In genomic region chrX:101791551-101791950, GRCm38 (mm10) we compare ENCODE assay signal across 8 mouse cellular contexts. TPM values are rescaled to one million over a fixed set of nuclear protein-coding genes. Genes with fewer than 3 reads are reported as not detected.
A peak's percentile ranks its signal among the peaks of the same experiment; 100 is the strongest.
DNase-seq lines count a peak whose midpoint lies in the region; ATAC-seq lines count a peak whose summit lies in the region.

No protein-coding gene starts in this region.

- H3K27ac ChIP-seq in kidney, embryonic 15.5 days, result no peak overlapping the region
- H3K27ac ChIP-seq in embryonic facial prominence, embryonic 10.5 days (replicated peaks), result no peak overlapping the region
- no peak overlapping the region for H3K27ac ChIP-seq in hindbrain, embryonic 15.5 days (replicated peaks)
- no peak overlapping the region for H3K27ac ChIP-seq in midbrain, embryonic 16.5 days (ENCODE audit: low read length)

- no peak overlapping the region for H3K9ac ChIP-seq in kidney, embryonic 15.5 days
- H3K9ac ChIP-seq in hindbrain, embryonic 15.5 days, result no peak overlapping the region
- H3K9ac ChIP-seq in midbrain, embryonic 16.5 days (ENCODE audit: low read depth, low read length), result no peak overlapping the region

- H3K4me3 ChIP-seq in kidney, embryonic 15.5 days (replicated peaks), result no peak overlapping the region
- no peak overlapping the region for H3K4me3 ChIP-seq in embryonic facial prominence, embryonic 10.5 days
- no peak overlapping the region for H3K4me3 ChIP-seq in hindbrain, embryonic 15.5 days
- H3K4me3 ChIP-seq in midbrain, embryonic 16.5 days (ENCODE audit: low read depth, low read length), result no peak overlapping the region

- H3K4me2 ChIP-seq in kidney, embryonic 15.5 days, result no peak overlapping the region
- H3K4me2 ChIP-seq in hindbrain, embryonic 15.5 days, result no peak overlapping the region
- H3K4me2 ChIP-seq in midbrain, embryonic 16.5 days (ENCODE audit: low read length), result no peak overlapping the region

- H3K9me3 ChIP-seq in kidney, embryonic 15.5 days (replicated peaks), result no peaks in the 10 kb centered on the region; the same call in 1 of the 2 replicates
- peaks cover 6% of the 10 kb centered on the region; the same call in 1 of the 2 replicates for H3K9me3 ChIP-seq in embryonic facial prominence, embryonic 10.5 days
- H3K9me3 ChIP-seq in hindbrain, embryonic 15.5 days, result no peaks in the 10 kb centered on the region
- no peaks in the 10 kb centered on the region; the same call in 1 of the 2 replicates for H3K9me3 ChIP-seq in midbrain, embryonic 16.5 days (replicated peaks; ENCODE audit: control insufficient read depth, low read length, poor library complexity, severe bottlenecking)

- peak; percentile 25 for DNase-seq in kidney, adult 11 months
- DNase-seq in adrenal gland, postnatal 14 days, result peak; percentile 47
- peak; percentile 48 for DNase-seq in embryonic facial prominence, embryonic 10.5 days (ENCODE audit: low spot score)
- peak; percentile 11 for DNase-seq in left cerebral cortex, adult 11 months (ENCODE audit: low spot score)
- peak; percentile 77 for DNase-seq in thymus, postnatal 4 days

- 44% methylated on average over 4 of the region's 4 CpGs for WGBS in kidney, embryonic 15.5 days
- 49% methylated on average over 4 of the region's 4 CpGs for WGBS in embryonic facial prominence, embryonic 10.5 days
- WGBS in hindbrain, embryonic 15.5 days, result 51% methylated on average over 4 of the region's 4 CpGs
- WGBS in midbrain, embryonic 16.5 days, result 39% methylated on average over 4 of the region's 4 CpGs

- no peaks in the 10 kb centered on the region for H3K36me3 ChIP-seq in kidney, embryonic 15.5 days
- no peaks in the 10 kb centered on the region for H3K36me3 ChIP-seq in embryonic facial prominence, embryonic 10.5 days (replicated peaks)
- no peaks in the 10 kb centered on the region for H3K36me3 ChIP-seq in hindbrain, embryonic 15.5 days
- H3K36me3 ChIP-seq in midbrain, embryonic 16.5 days (ENCODE audit: control insufficient read depth, insufficient read depth, low read length), result no peaks in the 10 kb centered on the region

- no peak; the same call in 1 of the 2 replicates for ATAC-seq in kidney, embryonic 15.5 days (replicated peaks; ENCODE audit: low FRiP score)
- ATAC-seq in hindbrain, embryonic 15.5 days (ENCODE audit: low FRiP score, low read depth), result peak; percentile 72; the same call in 1 of the 2 replicates
- ATAC-seq in midbrain, embryonic 16.5 days, result peak; percentile 67; the same call in 1 of the 2 replicates

- H3K4me1 ChIP-seq in kidney, embryonic 15.5 days, result no peaks in the 10 kb centered on the region
- H3K4me1 ChIP-seq in embryonic facial prominence, embryonic 10.5 days, result no peaks in the 10 kb centered on the region
- no peaks in the 10 kb centered on the region for H3K4me1 ChIP-seq in hindbrain, embryonic 15.5 days (replicated peaks)
- H3K4me1 ChIP-seq in midbrain, embryonic 16.5 days (ENCODE audit: control insufficient read depth, insufficient read depth, low read length), result no peaks in the 10 kb centered on the region

- H3K27me3 ChIP-seq in kidney, embryonic 15.5 days, result peaks cover 10% of the 10 kb centered on the region; the same call in 1 of the 2 replicates
- H3K27me3 ChIP-seq in embryonic facial prominence, embryonic 10.5 days (replicated peaks; ENCODE audit: low read depth, poor library complexity, severe bottlenecking), result peaks cover 48% of the 10 kb centered on the region
- H3K27me3 ChIP-seq in hindbrain, embryonic 15.5 days, result no peaks in the 10 kb centered on the region
- no peaks in the 10 kb centered on the region for H3K27me3 ChIP-seq in midbrain, embryonic 16.5 days (ENCODE audit: control insufficient read depth, insufficient read depth, low read depth, low read length)

RNA-seq across cellular contexts. Expression of gene Gm4779, which starts 2.7 kb away (rescaled TPM):
- polyA plus RNA-seq in kidney, embryonic 15.5 days (2015; fragmentation: Nextera tagmentation; extraction: Ambion mirVana), result 0.18 and 0.26 TPM in 2 replicates
- not detected in 2 replicates for total RNA-seq in adrenal gland, postnatal 14 days (2021)
- polyA plus RNA-seq in embryonic facial prominence, embryonic 10.5 days (2016; fragmentation: Nextera tagmentation; extraction: Ambion mirVana), result 0.24 TPM in 1 of 2 replicates, not detected in the other
- polyA plus RNA-seq in hindbrain, embryonic 15.5 days (2015; fragmentation: Nextera tagmentation; extraction: Ambion mirVana), result 0.09 TPM in 1 of 2 replicates, not detected in the other
- 0.24 TPM in 1 of 2 replicates, not detected in the other for polyA plus RNA-seq in midbrain, embryonic 16.5 days (2015; fragmentation: Nextera tagmentation; extraction: Ambion mirVana)

RNA-seq across cellular contexts. Expression of gene 8030474K03Rik, which starts 2.9 kb away (rescaled TPM):
- 0.36 TPM in 2 replicates for polyA plus RNA-seq in kidney, embryonic 15.5 days (2015; fragmentation: Nextera tagmentation; extraction: Ambion mirVana)
- total RNA-seq in adrenal gland, postnatal 14 days (2021), result 0.15 and 0.19 TPM in 2 replicates
- polyA plus RNA-seq in embryonic facial prominence, embryonic 10.5 days (2016; fragmentation: Nextera tagmentation; extraction: Ambion mirVana), result not detected in 2 replicates
- not detected in 2 replicates for polyA plus RNA-seq in hindbrain, embryonic 15.5 days (2015; fragmentation: Nextera tagmentation; extraction: Ambion mirVana)
- polyA plus RNA-seq in midbrain, embryonic 16.5 days (2015; fragmentation: Nextera tagmentation; extraction: Ambion mirVana), result 0.14 TPM in 1 of 2 replicates, not detected in the other

RNA-seq across cellular contexts. Expression of gene Cxcr3, which starts 57.5 kb away (rescaled TPM):
- 0.14 and 0.24 TPM in 2 replicates for polyA plus RNA-seq in kidney, embryonic 15.5 days (2015; fragmentation: Nextera tagmentation; extraction: Ambion mirVana)
- 0.19 and 0.90 TPM in 2 replicates for total RNA-seq in adrenal gland, postnatal 14 days (2021)
- 0.11 and 0.14 TPM in 2 replicates for polyA plus RNA-seq in embryonic facial prominence, embryonic 10.5 days (2016; fragmentation: Nextera tagmentation; extraction: Ambion mirVana)
- 0.35 TPM in 1 of 2 replicates, not detected in the other for polyA plus RNA-seq in hindbrain, embryonic 15.5 days (2015; fragmentation: Nextera tagmentation; extraction: Ambion mirVana)
- polyA plus RNA-seq in midbrain, embryonic 16.5 days (2015; fragmentation: Nextera tagmentation; extraction: Ambion mirVana), result 0.14 and 0.16 TPM in 2 replicates

RNA-seq across cellular contexts. Expression of gene Nhsl2, which starts 57.6 kb away (rescaled TPM):
- 12.2 and 12.9 TPM in 2 replicates for polyA plus RNA-seq in kidney, embryonic 15.5 days (2015; fragmentation: Nextera tagmentation; extraction: Ambion mirVana)
- 5.7 and 6.2 TPM in 2 replicates for total RNA-seq in adrenal gland, postnatal 14 days (2021)
- 27.5 and 30.0 TPM in 2 replicates for polyA plus RNA-seq in embryonic facial prominence, embryonic 10.5 days (2016; fragmentation: Nextera tagmentation; extraction: Ambion mirVana)
- polyA plus RNA-seq in hindbrain, embryonic 15.5 days (2015; fragmentation: Nextera tagmentation; extraction: Ambion mirVana), result 6.4 and 7.3 TPM in 2 replicates
- polyA plus RNA-seq in midbrain, embryonic 16.5 days (2015; fragmentation: Nextera tagmentation; extraction: Ambion mirVana), result 6.0 and 8.3 TPM in 2 replicates

Comparison
In these comparisons a context has a peak if more than half of its experiments do, and no peak if none do; other contexts are left out.
1. DNase-seq: peak in every context shown above with its lines; median percentile 77 in thymus, postnatal 4 days; 48 in embryonic facial prominence, embryonic 10.5 days; 47 in adrenal gland, postnatal 14 days; 25 in kidney, adult 11 months; 11 in left cerebral cortex, adult 11 months.